Mouse (Mus musculus) monocyte, adult 5-6 weeks (primary cell): ENCODE results near the gene Mccc2. TPM values are rescaled to one million over a fixed set of nuclear protein-coding genes. Genes with fewer than 3 reads are reported as not detected.

Experiments
- ATAC-seq: fragments of 153-309, 156-312 bp; replicated peaks from 2 replicates; pipeline ENCODE4 v1.8.0; 2017; ENCODE audit warnings: mild to moderate bottlenecking; ENCODE audit not compliant: low TSS enrichment, insufficient number of reproducible peaks, severe bottlenecking, poor library complexity, low FRiP score
- total RNA-seq: library from RNA; stranded (forward); fragments of 200-1000, 200-491, 200-594 nt; gene quantifications from 3 replicates; pipeline ENCODE4 v1.2.3, GENCODE M21; 2017

Gene Mccc2
- total RNA-seq, 1 experiment from 2014 or later = 27.7 TPM

GRCm38 (mm10) chr13:99947417-99947816 lies 68.0 kb downstream of the Mccc2 start:
- no peak for ATAC-seq

- no peak for ATAC-seq
Observed at GRCm38 (mm10) chr13:99943525-99943924, 71.9 kb downstream of the Mccc2 start.

- ATAC-seq = no peak
Observed at GRCm38 (mm10) chr13:99940601-99941000, 74.8 kb downstream of the Mccc2 start.

GRCm38 (mm10) chr13:99939320-99939671 lies 76.1 kb downstream of the Mccc2 start:
- 0 out of 2 replicates have a peak, but pooled peaks have one; percentile 27 for ATAC-seq

GRCm38 (mm10) chr13:99938606-99939319 lies 76.7 kb downstream of the Mccc2 start:
- no peak for ATAC-seq

GRCm38 (mm10) chr13:99937741-99938140 lies 77.7 kb downstream of the Mccc2 start:
- ATAC-seq = no peak

GRCm38 (mm10) chr13:99932406-99932805 lies 83.0 kb downstream of the Mccc2 start:
- ATAC-seq = no peak

GRCm38 (mm10) chr13:99931502-99931901 lies 83.9 kb downstream of the Mccc2 start:
- no peak for ATAC-seq

- ATAC-seq = no peak
Observed at GRCm38 (mm10) chr13:99926249-99926648, 89.2 kb downstream of the Mccc2 start.

- ATAC-seq = no peak
Observed at GRCm38 (mm10) chr13:99915632-99916031, 99.8 kb downstream of the Mccc2 start.

- ATAC-seq = no peak
Observed at GRCm38 (mm10) chr13:99900965-99901364, 114.5 kb downstream of the Mccc2 start, which contains the start of gene Cartpt. TSS of gene Cartpt (minus strand) at chr13:99901091.

- no peak for ATAC-seq
Observed at GRCm38 (mm10) chr13:99900557-99900892, 114.9 kb downstream of the Mccc2 start.

- ATAC-seq = no peak
Observed at GRCm38 (mm10) chr13:99899670-99900556, 115.5 kb downstream of the Mccc2 start.

GRCm38 (mm10) chr13:99898816-99899215 lies 116.6 kb downstream of the Mccc2 start:
- ATAC-seq = no peak

Other genes starting within 250 kb of the Mccc2 start
- gene Cartpt, start 114.5 kb downstream of the Mccc2 start, total RNA-seq = not detected in 3 replicates
- gene Bdp1, start 88.4 kb upstream of the Mccc2 start, total RNA-seq = 51.2 to 111 TPM (median 57.1 TPM) in 3 replicates
- gene Serf1, start 92.4 kb upstream of the Mccc2 start, total RNA-seq = 2.4 TPM in 1 of 3 replicates, not detected in the others
- gene Smn1, start 109.2 kb upstream of the Mccc2 start, total RNA-seq = 31.8 to 46.9 TPM (median 41.1 TPM) in 3 replicates
- gene Naip2, start 186.5 kb upstream of the Mccc2 start, total RNA-seq = 90.1 to 116 TPM (median 91.1 TPM) in 3 replicates
- 103 to 115 TPM (median 107 TPM) in 3 replicates for gene Naip5, start 230.7 kb upstream of the Mccc2 start, total RNA-seq